Mouse (Mus musculus) stomach, postnatal 0 days (tissue): ENCODE data around the gene Iyd. TPM values are rescaled to one million over a fixed set of nuclear protein-coding genes. Genes with fewer than 3 reads are reported as not detected.

Experiments used
- ATAC-seq: fragments of 200-750 bp; cut with Nextera tagmentation; 2 replicates; pipeline ENCODE4 v1.8.0; 2017; ENCODE audit not compliant: low FRiP score, low TSS enrichment
- DNase-seq: peaks from one replicate; pipeline ENCODE4 v3.0.0-alpha.2; 2016; ENCODE audit warnings: low spot score
- H3K27ac ChIP-seq: fragments of 300-500 bp; sonication (generic); replicated peaks from 2 replicates; pipeline ENCODE4 v1.5.1; 2014; ENCODE audit warnings: mild to moderate bottlenecking, control low read depth
- H3K27me3 ChIP-seq: fragments of 300-500 bp; sonication (generic); 2 replicates; pipeline ENCODE4 v1.6.1; 2014; ENCODE audit warnings: low read length; ENCODE audit not compliant: control insufficient read depth, insufficient read depth
- H3K36me3 ChIP-seq: fragments of 300-500 bp; sonication (generic); 2 replicates; pipeline ENCODE4 v1.6.1; 2014; ENCODE audit warnings: low read length, mixed read lengths; ENCODE audit not compliant: control insufficient read depth, insufficient read depth
- H3K4me1 ChIP-seq: fragments of 300-500 bp; sonication (generic); replicated peaks from 2 replicates; pipeline ENCODE4 v1.6.1; 2014; ENCODE audit warnings: antibody characterized with exemption; ENCODE audit not compliant: control insufficient read depth, insufficient read depth
- H3K4me2 ChIP-seq: fragments of 300-500 bp; sonication (generic); replicated peaks from 2 replicates; pipeline ENCODE4 v1.6.1; 2014; ENCODE audit warnings: low read depth, mild to moderate bottlenecking, control low read depth, moderate library complexity
- H3K4me3 ChIP-seq: fragments of 300-500 bp; sonication (generic); 2 replicates; pipeline ENCODE4 v1.5.1; 2014; ENCODE audit warnings: low read depth, low read length, control low read depth
- H3K9ac ChIP-seq: fragments of 300-500 bp; sonication (generic); 2 replicates; pipeline ENCODE4 v1.6.1; 2014; ENCODE audit warnings: mild to moderate bottlenecking, low read length, control low read depth, mixed read lengths
- H3K9me3 ChIP-seq: fragments of 300-500 bp; sonication (generic); 2 replicates; pipeline ENCODE4 v1.6.1; 2016; ENCODE audit warnings: low read length; ENCODE audit not compliant: control insufficient read depth
- CTCF ChIP-seq: IDR thresholded peaks from 2 replicates; pipeline ENCODE4 v1.5.1; 2016; ENCODE audit warnings: antibody characterized with exemption, low read depth, mild to moderate bottlenecking, moderate library complexity
- EP300 ChIP-seq: optimal IDR thresholded peaks from 2 replicates; pipeline ENCODE3; 2016; ENCODE audit warnings: antibody characterized with exemption
- WGBS: fragments of 180-500 bp; shearing (Covaris S2); extraction: QIAGEN DNeasy Blood & Tissue Kit; methylation state at CpG from one replicate; pipeline ENCODE4 v1.1.7; 2014; 5-methylcytosine and 5-hydroxymethylcytosine counted together
- polyA plus RNA-seq: library from polyadenylated mRNA; unstranded; fragments of >200 nt; fragmentation: Nextera tagmentation; extraction: Ambion mirVana; gene quantifications from 2 replicates; pipeline ENCODE4 v1.2.1, GENCODE M21; 2015

Iyd gene
- polyA plus RNA-seq, 1 experiment from 2014 or later, result 33.5 TPM

GRCm38 (mm10) chr10:3516442-3516841, 23.6 kb upstream of the Iyd start:
- Histone ChIP-seq H3K27ac (no peak overlapping the region), H3K36me3 (no peaks in the 10 kb centered on the region), H3K4me2 (no peak overlapping the region), H3K9me3 (no peaks in the 10 kb centered on the region), H3K9ac (no peak overlapping the region), H3K27me3 (no peaks in the 10 kb centered on the region), H3K4me1 (no peaks in the 10 kb centered on the region), H3K4me3 (no peak overlapping the region)
- DNase-seq, result no peak
- WGBS, result 63% methylated on average over 6 of the region's 6 CpGs
- ATAC-seq, result no peak
- TF ChIP-seq CTCF (no peak), EP300 (no peak)

GRCm38 (mm10) chr10:3523044-3523793, 16.8 kb upstream of the Iyd start:
- ATAC-seq (no peak), DNase-seq (no peak)
- Histone ChIP-seq H3K27ac (no peak overlapping the region), H3K9ac (no peak overlapping the region), H3K4me3 (no peak overlapping the region), H3K27me3 (no peaks in the 10 kb centered on the region), H3K4me1 (no peaks in the 10 kb centered on the region), H3K9me3 (no peaks in the 10 kb centered on the region), H3K36me3 (no peaks in the 10 kb centered on the region), H3K4me2 (no peak overlapping the region)
- TF ChIP-seq EP300, result no peak
- TF ChIP-seq CTCF, result no peak
- 88% methylated on average over 6 of the region's 6 CpGs for WGBS

GRCm38 (mm10) chr10:3524513-3524912, 15.5 kb upstream of the Iyd start:
- WGBS, result 66% methylated on average over 3 of the region's 3 CpGs
- ATAC-seq, result no peak
- no peaks in the 10 kb centered on the region for H3K27me3 ChIP-seq
- H3K36me3 ChIP-seq, result no peaks in the 10 kb centered on the region
- no peak overlapping the region for H3K4me2 ChIP-seq
- H3K4me1 ChIP-seq, result no peaks in the 10 kb centered on the region
- H3K4me3 ChIP-seq, result no peak overlapping the region
- H3K9me3 ChIP-seq, result no peaks in the 10 kb centered on the region
- H3K9ac ChIP-seq, result no peak overlapping the region
- TF ChIP-seq CTCF (no peak), EP300 (no peak)
- H3K27ac ChIP-seq, result no peak overlapping the region
- no peak for DNase-seq

- no peak overlapping the region for H3K4me3 ChIP-seq
- no peaks in the 10 kb centered on the region for H3K9me3 ChIP-seq
- no peaks in the 10 kb centered on the region for H3K27me3 ChIP-seq
- no peak overlapping the region for H3K9ac ChIP-seq
- ATAC-seq (no peak), DNase-seq (no peak)
- no peaks in the 10 kb centered on the region for H3K4me1 ChIP-seq
- no peak overlapping the region for H3K27ac ChIP-seq
- H3K4me2 ChIP-seq, result no peak overlapping the region
- H3K36me3 ChIP-seq, result no peaks in the 10 kb centered on the region
- WGBS, result 11% methylated on average over 2 of the region's 2 CpGs
- TF ChIP-seq CTCF (no peak), EP300 (no peak)
Measured at GRCm38 (mm10) chr10:3525420-3526019, 14.5 kb upstream of the Iyd start.

GRCm38 (mm10) chr10:3529807-3530206, 10.2 kb upstream of the Iyd start:
- 49% methylated on average over 4 of the region's 4 CpGs for WGBS
- no peaks in the 10 kb centered on the region for H3K9me3 ChIP-seq
- no peak overlapping the region for H3K9ac ChIP-seq
- DNase-seq, result no peak
- H3K4me1 ChIP-seq, result no peaks in the 10 kb centered on the region
- no peak overlapping the region for H3K27ac ChIP-seq
- TF ChIP-seq CTCF (no peak), EP300 (no peak)
- H3K36me3 ChIP-seq, result no peaks in the 10 kb centered on the region
- no peaks in the 10 kb centered on the region for H3K27me3 ChIP-seq
- H3K4me2 ChIP-seq, result no peak overlapping the region
- H3K4me3 ChIP-seq, result no peak overlapping the region
- no peak for ATAC-seq

DNA sequence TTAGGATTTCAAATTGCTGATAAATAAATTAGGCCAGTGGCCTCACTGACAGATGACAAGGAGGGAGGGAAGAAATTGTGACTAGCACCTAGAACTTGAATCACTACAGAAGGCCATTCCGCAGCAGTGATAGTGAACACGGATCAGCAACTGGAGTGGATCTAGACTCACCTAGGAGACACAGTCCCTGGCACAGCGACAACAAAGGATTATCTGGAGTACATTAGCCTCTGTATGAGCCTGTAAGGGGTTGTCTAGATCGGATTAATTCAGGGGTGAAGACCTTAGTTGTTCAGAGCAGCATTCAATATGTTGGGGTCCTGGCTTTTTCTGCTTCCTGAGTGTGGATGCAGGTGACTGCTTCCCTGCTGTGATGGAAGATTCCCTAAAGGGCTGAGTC, 9.4 kb upstream of the Iyd start:
- TF ChIP-seq EP300 (no peak), CTCF (no peak)
- no peaks in the 10 kb centered on the region for H3K27me3 ChIP-seq
- no peak for ATAC-seq
- H3K36me3 ChIP-seq, result no peaks in the 10 kb centered on the region
- WGBS, result 68% methylated on average over 4 of the region's 4 CpGs
- no peak overlapping the region for H3K9ac ChIP-seq
- H3K4me3 ChIP-seq, result no peak overlapping the region
- no peak overlapping the region for H3K27ac ChIP-seq
- no peak for DNase-seq
- H3K4me1 ChIP-seq, result no peaks in the 10 kb centered on the region
- no peaks in the 10 kb centered on the region for H3K9me3 ChIP-seq
- H3K4me2 ChIP-seq, result no peak overlapping the region
